Mouse (Mus musculus) hindbrain, embryonic 11.5 days (tissue): ENCODE measurements at regions not wholly inside any gene's neighbourhood (a gene's known extent, or its start where the extent isn't known, plus 50 kb on each side); places are given as distances from the start of the nearest gene placed in this dataset.

ENCODE experiments used
- ATAC-seq: fragments of 200-750 bp; cut with Nextera tagmentation; 2 replicates; pipeline ENCODE4 v1.8.0; 2017; ENCODE audit warnings: mild to moderate bottlenecking, moderate TSS enrichment, moderate library complexity; ENCODE audit not compliant: low FRiP score
- DNase-seq: peaks from one replicate; pipeline ENCODE4 v3.0.0-alpha.2; 2015; ENCODE audit warnings: low spot score
- H3K27ac ChIP-seq: fragments of 300-500 bp; sonication (generic); 2 replicates; pipeline ENCODE4 v1.5.1; 2014; ENCODE audit warnings: mild to moderate bottlenecking, low read depth, low read length
- H3K27me3 ChIP-seq: fragments of 300-500 bp; sonication (generic); 2 replicates; pipeline ENCODE4 v1.6.1; 2014; ENCODE audit warnings: mild to moderate bottlenecking, low read length, moderate library complexity, mixed read lengths; ENCODE audit not compliant: control insufficient read depth, insufficient read depth
- H3K36me3 ChIP-seq: fragments of 300-500 bp; sonication (generic); 2 replicates; pipeline ENCODE4 v1.6.1; 2014; ENCODE audit warnings: mild to moderate bottlenecking, low read length, moderate library complexity, mixed read lengths; ENCODE audit not compliant: control insufficient read depth, insufficient read depth
- H3K4me1 ChIP-seq: fragments of 300-500 bp; sonication (generic); replicated peaks from 2 replicates; pipeline ENCODE4 v1.6.1; 2014; ENCODE audit warnings: low read length, mixed read lengths; ENCODE audit not compliant: control insufficient read depth, insufficient read depth
- H3K4me2 ChIP-seq: fragments of 300-500 bp; sonication (generic); replicated peaks from 2 replicates; pipeline ENCODE4 v1.6.1; 2014; ENCODE audit warnings: mild to moderate bottlenecking, low read depth, low read length
- H3K4me3 ChIP-seq: fragments of 300-500 bp; sonication (generic); 2 replicates; pipeline ENCODE4 v1.5.1; 2014; ENCODE audit warnings: low read depth, low read length
- H3K9ac ChIP-seq: fragments of 300-500 bp; sonication (generic); 2 replicates; pipeline ENCODE4 v1.6.1; 2014; ENCODE audit warnings: low read depth, low read length
- H3K9me3 ChIP-seq: fragments of 300-500 bp; sonication (generic); 2 replicates; pipeline ENCODE4 v1.6.1; 2016; ENCODE audit warnings: low read length; ENCODE audit not compliant: control insufficient read depth
- WGBS: fragments of 180-500 bp; shearing (Covaris S2); extraction: QIAGEN DNeasy Blood & Tissue Kit; methylation state at CpG from one replicate; pipeline ENCODE4 v1.1.7; 2014; 5-methylcytosine and 5-hydroxymethylcytosine counted together

- no peaks in the 10 kb centered on the region for H3K4me1 ChIP-seq
- no peaks in the 10 kb centered on the region for H3K36me3 ChIP-seq
- no peak overlapping the region for H3K27ac ChIP-seq
- H3K4me3 ChIP-seq, result no peak overlapping the region
- H3K27me3 ChIP-seq, result no peaks in the 10 kb centered on the region
- H3K9ac ChIP-seq, result no peak overlapping the region
- no peaks in the 10 kb centered on the region for H3K9me3 ChIP-seq
- no peak overlapping the region for H3K4me2 ChIP-seq
- 31% methylated on average over 4 of the region's 4 CpGs for WGBS
- no peak for ATAC-seq
- no peak for DNase-seq
Observed at GRCm38 (mm10) chr13:6137170-6137569, 275.9 kb downstream of the Klf6 start.

- Histone ChIP-seq H3K27ac (no peak overlapping the region), H3K4me2 (no peak overlapping the region), H3K36me3 (no peaks in the 10 kb centered on the region), H3K4me3 (no peak overlapping the region), H3K4me1 (no peaks in the 10 kb centered on the region), H3K9me3 (no peaks in the 10 kb centered on the region), H3K27me3 (no peaks in the 10 kb centered on the region), H3K9ac (no peak overlapping the region)
- DNase-seq (no peak), ATAC-seq (no peak)
- WGBS, result 76% methylated on average over 2 of the region's 2 CpGs
Observed at GRCm38 (mm10) chr13:6142771-6143170, 281.5 kb downstream of the Klf6 start.

DNA sequence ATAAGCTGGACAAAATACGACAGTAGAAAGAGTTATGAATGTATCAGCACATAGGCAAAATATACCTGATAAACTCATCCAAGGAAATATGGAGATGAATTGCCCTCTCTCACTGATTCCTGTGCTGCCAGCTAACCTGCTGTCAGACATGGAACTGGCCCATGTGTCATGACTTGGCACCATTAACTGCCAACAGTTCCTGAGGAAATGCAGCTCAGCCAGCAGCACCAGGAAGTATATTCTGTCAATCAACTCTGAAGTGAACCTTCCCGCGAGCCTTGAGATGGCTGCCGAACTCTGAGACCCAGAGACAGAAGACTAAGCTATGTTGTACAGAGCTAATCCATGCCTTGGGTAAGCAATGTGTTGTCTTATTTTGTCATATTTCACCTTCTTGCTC lies 292.4 kb downstream of the Klf6 start:
- H3K9me3 ChIP-seq, result no peaks in the 10 kb centered on the region
- WGBS, result 86% methylated on average over 4 of the region's 4 CpGs
- no peak for DNase-seq

GRCm38 (mm10) chr13:6156191-6156590 lies 294.9 kb downstream of the Klf6 start:
- Histone ChIP-seq H3K9me3 (no peaks in the 10 kb centered on the region), H3K27ac (no peak overlapping the region), H3K4me2 (no peak overlapping the region), H3K36me3 (no peaks in the 10 kb centered on the region), H3K4me3 (no peak overlapping the region), H3K4me1 (no peaks in the 10 kb centered on the region), H3K27me3 (no peaks in the 10 kb centered on the region), H3K9ac (no peak overlapping the region)
- 85% methylated on average over 4 of the region's 4 CpGs for whole genome bisulfite sequencing
- no peak for DNase-seq
- ATAC-seq, result no peak

More for the DNA sequence above, 292.4 kb downstream of the Klf6 start:
- no peaks in the 10 kb centered on the region for H3K27me3 ChIP-seq
- H3K36me3 ChIP-seq, result no peaks in the 10 kb centered on the region
- H3K9ac ChIP-seq, result no peak overlapping the region
- no peak overlapping the region for H3K4me2 ChIP-seq
- H3K27ac ChIP-seq, result no peak overlapping the region
- ATAC-seq, result no peak
- no peak overlapping the region for H3K4me3 ChIP-seq
- H3K4me1 ChIP-seq, result no peaks in the 10 kb centered on the region

- Histone ChIP-seq H3K9ac (no peak overlapping the region), H3K9me3 (no peaks in the 10 kb centered on the region), H3K4me2 (no peak overlapping the region), H3K36me3 (no peaks in the 10 kb centered on the region), H3K27ac (no peak overlapping the region), H3K4me1 (no peaks in the 10 kb centered on the region), H3K27me3 (no peaks in the 10 kb centered on the region), H3K4me3 (no peak overlapping the region)
- no peak for ATAC-seq
- no peak for DNase-seq
- WGBS, result 51% methylated on average over 3 of the region's 3 CpGs
Observed at GRCm38 (mm10) chr13:6157029-6157428, 295.7 kb downstream of the Klf6 start.

DNA sequence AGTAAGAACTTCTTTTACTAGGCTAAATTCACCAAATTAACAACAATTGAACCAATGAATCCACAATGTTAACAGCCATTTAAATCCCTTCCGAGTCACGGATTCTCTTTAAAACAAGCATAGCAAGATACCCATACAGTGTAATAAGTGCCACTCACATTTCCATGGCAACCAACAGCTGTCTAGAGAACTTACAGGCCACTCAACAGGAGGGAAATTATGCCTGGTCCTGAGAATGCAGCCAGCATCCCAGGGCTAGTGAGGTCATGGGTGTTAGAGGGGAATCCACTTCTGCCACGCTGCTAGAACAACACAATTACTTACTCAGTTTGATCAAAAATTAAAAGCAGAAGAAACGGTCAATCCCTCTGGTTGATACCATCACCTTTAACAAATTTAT lies 296.7 kb downstream of the Klf6 start:
- Histone ChIP-seq H3K4me3 (no peak overlapping the region), H3K4me1 (no peaks in the 10 kb centered on the region), H3K9ac (no peak overlapping the region), H3K27ac (no peak overlapping the region), H3K36me3 (no peaks in the 10 kb centered on the region), H3K4me2 (no peak overlapping the region), H3K27me3 (no peaks in the 10 kb centered on the region), H3K9me3 (no peaks in the 10 kb centered on the region)
- DNase-seq, result peak; percentile 65
- peak; percentile 91 for ATAC-seq
- WGBS, result 14% methylated on average over 4 of the region's 4 CpGs

- Histone ChIP-seq H3K27me3 (no peaks in the 10 kb centered on the region), H3K4me2 (no peak overlapping the region), H3K9ac (no peak overlapping the region), H3K9me3 (no peaks in the 10 kb centered on the region), H3K27ac (no peak overlapping the region), H3K4me3 (no peak overlapping the region), H3K4me1 (no peaks in the 10 kb centered on the region), H3K36me3 (no peaks in the 10 kb centered on the region)
- WGBS, result 15% methylated on average over 2 of the region's 2 CpGs
- ATAC-seq, result peak; percentile 83
- DNase-seq, result peak; percentile 55
Observed at GRCm38 (mm10) chr13:6159412-6159811, 298.1 kb downstream of the Klf6 start.

DNA sequence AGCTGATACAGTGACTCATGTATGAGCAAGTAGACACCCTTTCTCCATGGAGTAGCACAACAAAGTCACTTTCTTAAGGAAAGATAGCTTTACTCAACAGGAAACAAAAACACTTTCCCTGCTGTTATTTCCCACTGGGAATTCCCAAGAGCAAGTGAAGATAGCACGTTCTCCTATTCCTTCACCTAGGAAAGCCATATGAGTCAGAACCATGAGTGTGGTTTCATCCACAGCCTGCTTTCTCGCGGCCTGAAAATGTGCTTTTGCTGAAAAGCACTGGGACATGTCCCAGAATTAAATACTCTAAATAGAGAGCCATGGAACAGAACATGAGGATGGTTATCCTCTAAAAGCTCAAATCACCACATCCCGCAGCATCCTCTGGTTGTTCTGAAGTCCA lies 304.6 kb downstream of the Klf6 start:
- no peaks in the 10 kb centered on the region for H3K9me3 ChIP-seq

DNA sequence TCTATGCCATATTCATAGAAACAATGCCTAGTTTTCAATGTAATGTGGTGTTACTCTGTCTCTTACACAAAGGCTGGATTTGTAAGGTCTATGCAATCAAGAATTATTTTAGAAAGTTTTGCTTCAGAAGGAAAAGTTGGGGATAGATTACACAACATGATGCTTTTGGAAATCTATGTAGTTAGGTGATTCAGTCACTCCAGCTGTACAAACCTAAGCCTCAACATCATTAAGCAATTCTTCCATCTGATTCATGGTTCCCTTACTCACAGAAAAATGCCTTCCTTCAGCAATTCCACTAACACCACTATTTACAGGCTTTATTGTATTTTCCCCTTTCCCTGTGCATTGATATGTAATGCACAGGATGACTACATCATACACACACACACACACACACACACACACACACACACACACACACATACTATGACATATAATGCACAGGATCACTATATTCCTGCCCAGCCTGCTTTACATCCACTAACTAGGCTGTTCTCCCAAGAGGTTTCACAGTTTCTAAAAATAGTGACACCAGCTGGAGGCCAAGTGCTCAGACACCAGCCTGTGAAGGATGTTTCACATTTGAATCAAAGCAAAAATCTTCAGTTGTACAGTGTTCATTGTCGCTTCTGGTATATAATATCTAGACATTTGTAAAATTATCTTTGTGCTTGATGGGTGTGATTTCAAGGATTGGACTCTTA lies 305.9 kb downstream of the Klf6 start:
- Histone ChIP-seq H3K4me2 (no peak overlapping the region), H3K4me1 (no peaks in the 10 kb centered on the region), H3K36me3 (no peaks in the 10 kb centered on the region), H3K27ac (no peak overlapping the region), H3K4me3 (no peak overlapping the region), H3K9ac (no peak overlapping the region), H3K9me3 (no peaks in the 10 kb centered on the region), H3K27me3 (no peaks in the 10 kb centered on the region)
- ATAC-seq (0 out of 2 replicates have a peak, but pooled peaks have one; percentile 35), DNase-seq (no peak)
- WGBS, result 88% methylated on average over 1 of the region's 1 CpGs

More for the DNA sequence above, 304.6 kb downstream of the Klf6 start:
- H3K4me2 ChIP-seq, result no peak overlapping the region
- H3K36me3 ChIP-seq, result no peaks in the 10 kb centered on the region
- WGBS, result 87% methylated on average over 4 of the region's 4 CpGs
- no peak overlapping the region for H3K4me3 ChIP-seq
- no peaks in the 10 kb centered on the region for H3K27me3 ChIP-seq
- H3K4me1 ChIP-seq, result no peaks in the 10 kb centered on the region
- ATAC-seq (no peak), DNase-seq (no peak)
- no peak overlapping the region for H3K9ac ChIP-seq
- no peak overlapping the region for H3K27ac ChIP-seq
